Mouse (Mus musculus): ENCODE measurements around the gene Ugt2b5. TPM values are rescaled to one million over a fixed set of nuclear protein-coding genes. Genes with fewer than 3 reads are reported as not detected.
"Not testable (repeated sequence)": the region's sequence is repeated elsewhere in the genome, so short reads cannot be mapped to it uniquely, and the experiment has no call there.

Ugt2b5 gene
- polyA plus RNA-seq (2012; ENCODE audit: insufficient read depth, low replicate concordance) = not detected in 2 replicates

DNA sequence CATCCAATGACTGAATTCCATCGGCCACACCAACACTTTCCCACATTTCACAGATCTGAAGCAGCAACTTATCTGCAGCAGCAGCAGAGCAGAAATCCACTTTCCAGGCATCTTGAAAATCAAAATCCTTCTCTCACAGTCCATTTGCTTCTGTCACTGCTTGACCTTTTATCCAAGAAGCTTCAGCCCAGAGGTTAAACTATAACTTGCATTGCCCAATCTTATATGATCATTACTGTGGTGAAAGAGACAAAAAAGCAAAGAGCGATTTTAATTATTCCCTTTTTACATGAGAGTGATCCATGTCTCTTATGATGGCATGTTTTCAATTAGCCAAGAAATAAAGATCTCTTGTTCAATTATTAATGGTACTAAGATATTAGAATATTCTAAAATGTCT, at the start of gene Ugt2b5:
Ugt2b5 (minus strand) TSS at position 123 of the 400 bp plus-strand sequence.
- not testable (repeated sequence) for H3K4me1 ChIP-seq; H3K27me3 ChIP-seq (replicated peaks); H3K36me3 ChIP-seq (replicated peaks; ENCODE audit: low read length); H3K9me3 ChIP-seq; H3K4me3 ChIP-seq (replicated peaks)

DNA sequence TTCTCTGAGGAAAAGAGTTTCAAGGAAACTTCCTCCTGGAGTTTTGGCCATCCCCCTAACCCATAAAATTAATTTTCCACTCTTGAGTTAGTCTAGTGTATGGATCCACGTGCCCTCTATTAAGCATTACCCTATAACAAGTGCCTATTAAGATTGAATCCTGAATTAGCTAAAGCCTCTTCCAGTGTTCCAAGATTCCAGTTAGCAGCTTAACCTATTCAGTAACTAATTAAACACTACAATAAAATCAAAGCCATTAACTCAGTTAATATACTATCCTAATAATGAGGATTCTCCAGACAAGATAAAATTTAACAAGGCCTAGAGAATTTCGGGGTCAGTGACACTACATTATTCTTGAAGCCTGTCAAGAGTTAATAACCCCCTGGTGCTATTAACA, 35.7 kb upstream of the Ugt2b5 start:
- H3K9me3 ChIP-seq; H3K27me3 ChIP-seq (replicated peaks): not testable (repeated sequence)

DNA sequence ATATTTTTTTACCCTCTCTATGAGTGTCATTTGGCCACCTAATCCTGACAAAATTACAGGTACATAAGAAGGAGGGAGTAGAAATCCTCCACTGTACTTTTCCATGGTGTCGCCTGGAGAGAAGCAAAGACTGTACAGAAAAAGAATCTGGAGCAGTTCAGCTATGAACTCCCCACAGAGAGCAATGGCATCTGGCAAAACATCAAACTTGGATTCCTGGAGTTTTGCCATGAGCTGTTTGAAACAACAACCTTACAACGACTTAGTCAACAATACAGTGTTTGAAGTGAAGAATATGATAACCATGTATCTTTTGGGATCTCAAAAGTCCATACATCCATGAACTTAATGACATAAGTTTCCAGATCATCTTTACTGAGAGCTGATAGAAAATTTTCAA, 34.6 kb upstream of the Ugt2b5 start:
- no peak for TF ChIP-seq FLI1 (IDR thresholded peaks at IDR 0.05; ENCODE audit: low read length)
- H3K27me3 ChIP-seq (replicated peaks) = no peaks in the 10 kb centered on the region
- H3K36me3 ChIP-seq (replicated peaks; ENCODE audit: low read length) = no peaks in the 10 kb centered on the region
- no peaks in the 10 kb centered on the region for H3K4me1 ChIP-seq
- H3K9me3 ChIP-seq = no peaks in the 10 kb centered on the region
- H3K4me3 ChIP-seq (replicated peaks) = no peak overlapping the region

More for the DNA sequence above, 35.7 kb upstream of the Ugt2b5 start:
- not testable (repeated sequence) for H3K4me3 ChIP-seq (replicated peaks); H3K4me1 ChIP-seq; H3K36me3 ChIP-seq (replicated peaks; ENCODE audit: low read length)

DNA sequence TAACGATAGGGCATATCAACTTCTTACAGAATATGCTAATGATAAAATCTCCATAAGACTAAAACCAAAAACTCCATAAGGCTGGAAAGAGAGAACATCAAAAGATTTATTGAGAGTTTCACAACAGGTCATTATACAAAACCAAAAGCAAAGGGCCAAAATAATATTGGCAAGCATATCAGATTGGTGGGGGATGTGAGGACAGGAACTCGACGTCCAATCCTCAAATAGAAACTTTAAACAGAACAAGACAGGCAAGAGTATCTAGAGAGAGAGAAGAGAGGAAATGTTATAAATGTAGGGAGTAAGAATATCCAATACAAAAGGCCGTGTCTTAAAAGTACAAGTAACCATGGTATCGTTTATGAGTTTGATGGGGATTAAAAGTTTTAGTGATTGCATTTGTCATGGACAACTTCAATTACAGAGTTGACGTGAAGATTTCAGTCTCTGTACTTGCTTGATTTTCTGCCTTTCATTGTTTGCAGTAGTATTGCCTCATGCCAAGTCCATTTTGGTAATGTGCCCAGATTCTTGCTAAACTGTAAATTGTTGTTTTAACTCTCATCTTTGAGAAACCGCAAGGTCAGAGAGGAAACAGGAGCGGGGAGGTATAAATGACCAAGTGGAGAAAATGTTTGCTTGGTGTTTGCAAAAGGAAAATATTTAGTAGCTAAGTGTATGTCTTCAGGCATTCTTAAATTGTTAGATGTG, 7.8 kb upstream of the Ugt2b5 start:
- H3K36me3 ChIP-seq (replicated peaks; ENCODE audit: low read length) = no peaks in the 10 kb centered on the region
- no peak overlapping the region for H3K4me3 ChIP-seq (replicated peaks)
- H3K27me3 ChIP-seq (replicated peaks) = no peaks in the 10 kb centered on the region
- H3K4me1 ChIP-seq = no peaks in the 10 kb centered on the region
- TF ChIP-seq FLI1 (IDR thresholded peaks at IDR 0.05; ENCODE audit: low read length) (no peak), GATA1 (IDR thresholded peaks at IDR 0.05; ENCODE audit: borderline replicate concordance, low read length) (no peak)
- no peaks in the 10 kb centered on the region for H3K9me3 ChIP-seq

DNA sequence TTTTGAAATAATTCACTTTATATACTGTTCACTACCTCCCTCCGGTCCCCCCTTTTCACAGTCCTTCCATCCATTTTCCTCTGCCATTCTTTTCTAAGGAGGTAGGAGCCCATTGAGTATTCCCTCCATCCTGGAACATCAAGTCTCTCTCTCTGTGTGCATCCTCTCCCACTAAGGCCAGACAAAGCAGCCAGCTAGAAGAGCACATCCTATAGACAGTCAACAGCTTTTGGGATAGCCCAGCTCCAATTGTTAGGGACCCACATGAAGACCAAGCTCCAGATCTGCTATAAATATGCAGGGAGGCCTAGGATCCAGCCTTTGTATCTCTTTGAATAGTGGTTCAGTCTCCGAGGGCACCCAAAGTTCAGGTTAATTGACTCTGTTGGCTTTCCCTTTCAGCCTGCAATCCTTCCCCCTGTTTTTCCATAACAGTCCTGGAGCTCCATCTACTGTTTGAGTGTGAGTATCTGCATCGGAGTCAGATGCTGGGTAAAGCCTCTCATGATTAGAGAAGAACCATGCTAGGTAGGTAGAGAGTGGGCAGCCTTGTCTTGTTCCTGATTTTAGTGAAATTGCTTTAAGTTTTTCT, 2.8 kb upstream of the Ugt2b5 start:
- Histone ChIP-seq H3K27me3 (replicated peaks) (no peaks in the 10 kb centered on the region), H3K4me3 (replicated peaks) (no peak overlapping the region), H3K4me1 (no peaks in the 10 kb centered on the region), H3K9me3 (no peaks in the 10 kb centered on the region), H3K36me3 (replicated peaks; ENCODE audit: low read length) (no peaks in the 10 kb centered on the region)
- TF ChIP-seq FLI1 (IDR thresholded peaks at IDR 0.05; ENCODE audit: low read length) = no peak
- no peak for TF ChIP-seq GATA1 (IDR thresholded peaks at IDR 0.05; ENCODE audit: borderline replicate concordance, low read length)

DNA sequence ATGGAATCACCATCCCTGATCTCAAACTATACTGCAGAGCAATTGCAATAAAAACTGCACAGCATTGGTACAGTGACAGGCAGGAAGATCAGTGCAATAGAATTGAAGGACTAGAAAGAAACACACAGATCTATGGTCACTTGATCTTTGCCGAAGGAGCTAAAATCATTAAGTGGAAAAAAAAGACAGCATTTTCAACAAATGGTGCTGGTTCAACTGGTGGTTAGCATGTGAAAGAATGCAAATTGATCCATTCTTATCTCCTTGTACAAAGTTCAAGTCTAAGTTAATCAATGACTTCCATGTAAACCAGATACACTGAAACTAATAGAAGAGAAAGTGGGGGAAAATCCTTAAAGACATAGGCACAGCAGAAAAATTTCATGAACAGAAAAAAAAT, 36.4 kb downstream of the Ugt2b5 start:
- not testable (repeated sequence) for H3K36me3 ChIP-seq (replicated peaks; ENCODE audit: low read length); H3K27me3 ChIP-seq (replicated peaks); H3K9me3 ChIP-seq; H3K4me3 ChIP-seq (replicated peaks); H3K4me1 ChIP-seq

DNA sequence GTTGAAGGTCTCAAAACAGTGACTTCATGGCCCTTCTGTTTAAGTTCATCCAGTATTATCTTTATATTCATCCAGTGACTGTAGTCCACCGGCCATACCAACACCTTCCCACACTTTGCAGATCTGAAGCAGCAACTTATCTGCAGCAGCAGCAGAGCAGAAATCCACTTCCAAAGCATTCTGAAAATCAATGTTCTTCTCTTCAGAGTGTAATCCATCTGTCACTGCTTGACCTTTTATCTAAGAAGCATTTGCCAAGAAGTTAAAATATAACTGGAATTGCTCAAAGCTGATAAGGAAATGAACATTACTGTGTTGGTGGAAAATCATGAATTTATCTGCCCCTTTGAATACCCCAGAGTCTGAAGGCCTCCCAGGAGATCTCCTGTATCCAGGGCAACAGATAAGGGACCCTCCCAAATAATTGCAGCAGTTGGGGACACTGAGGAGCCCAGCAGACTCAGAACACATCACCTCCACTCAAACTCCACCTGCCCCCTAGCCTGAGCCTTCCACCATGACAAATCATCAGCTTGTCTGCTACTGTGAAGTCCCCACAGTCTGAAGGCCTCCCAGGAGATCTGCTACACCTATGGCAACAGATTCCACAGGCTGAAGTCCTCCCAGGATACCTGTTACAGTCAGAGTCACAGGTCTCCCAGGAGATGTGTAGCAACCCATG, 47.6 kb downstream of the Ugt2b5 start, which contains the start of gene Ugt2b36:
Ugt2b36 (minus strand) TSS at position 210 of the 682 bp plus-strand sequence.
- no peaks in the 10 kb centered on the region for H3K27me3 ChIP-seq (replicated peaks)
- TF ChIP-seq FLI1 (IDR thresholded peaks at IDR 0.05; ENCODE audit: low read length) (no peak), GATA1 (IDR thresholded peaks at IDR 0.05; ENCODE audit: borderline replicate concordance, low read length) (no peak)
- H3K4me3 ChIP-seq (replicated peaks) = no peak within 1 kb of the TSS

DNA sequence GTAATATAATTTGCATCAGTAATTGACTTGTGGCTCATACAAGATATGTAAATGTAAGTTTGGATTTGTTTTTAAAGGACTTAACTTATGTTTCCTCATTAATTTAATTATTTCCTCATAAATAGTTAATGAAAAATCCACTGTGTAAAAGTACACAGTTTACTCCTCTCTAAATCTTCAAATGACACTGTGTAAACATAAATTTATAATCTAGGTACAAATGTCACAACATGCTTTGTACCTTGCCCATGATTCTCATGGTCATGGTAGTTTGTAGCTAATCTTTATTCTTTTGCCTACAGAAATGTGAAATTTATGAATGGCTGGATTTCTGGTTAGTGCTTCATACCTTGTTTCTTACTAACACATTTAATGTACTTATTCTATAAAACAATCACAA, 49.0 kb downstream of the Ugt2b5 start:
- Histone ChIP-seq H3K4me3 (replicated peaks) (no peak overlapping the region), H3K4me1 (no peaks in the 10 kb centered on the region), H3K27me3 (replicated peaks) (no peaks in the 10 kb centered on the region), H3K9me3 (0 out of 2 replicates have a peak, but pooled peaks cover 4% of the 10 kb centered on the region), H3K36me3 (replicated peaks; ENCODE audit: low read length) (no peaks in the 10 kb centered on the region)
- TF ChIP-seq FLI1 (IDR thresholded peaks at IDR 0.05; ENCODE audit: low read length) (no peak), GATA1 (IDR thresholded peaks at IDR 0.05; ENCODE audit: borderline replicate concordance, low read length) (no peak)

More for the DNA sequence above, 47.6 kb downstream of the Ugt2b5 start, which contains the start of gene Ugt2b36:
- Histone ChIP-seq H3K4me1 (no peaks in the 10 kb centered on the region), H3K9me3 (0 out of 2 replicates have a peak, but pooled peaks cover 4% of the 10 kb centered on the region), H3K36me3 (replicated peaks; ENCODE audit: low read length) (no peaks in the 10 kb centered on the region)

DNA sequence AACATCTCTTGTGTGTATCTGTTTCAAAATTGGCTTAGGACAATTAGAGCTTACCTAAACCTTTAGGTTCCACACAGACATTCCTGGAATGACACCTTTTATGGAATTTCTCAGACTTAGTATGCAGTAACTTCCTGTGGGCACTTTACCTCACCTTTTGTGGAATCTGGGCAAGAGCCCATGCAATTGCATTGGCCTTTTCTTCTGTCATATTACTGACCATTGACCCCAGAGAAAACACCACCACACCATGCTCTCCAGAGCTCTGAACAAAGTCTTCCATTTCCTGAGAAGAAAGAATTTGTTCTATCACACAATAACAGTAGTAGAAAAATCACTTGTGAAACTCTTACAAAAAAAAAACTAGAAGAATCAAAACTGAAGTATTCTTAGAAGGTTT, 50.9 kb downstream of the Ugt2b5 start:
- Histone ChIP-seq H3K36me3 (replicated peaks; ENCODE audit: low read length) (no peaks in the 10 kb centered on the region), H3K4me1 (no peaks in the 10 kb centered on the region), H3K9me3 (0 out of 2 replicates have a peak, but pooled peaks cover 4% of the 10 kb centered on the region), H3K4me3 (replicated peaks) (no peak overlapping the region), H3K27me3 (replicated peaks) (no peaks in the 10 kb centered on the region)
- TF ChIP-seq GATA1 (IDR thresholded peaks at IDR 0.05; ENCODE audit: borderline replicate concordance, low read length) (no peak), FLI1 (IDR thresholded peaks at IDR 0.05; ENCODE audit: low read length) (no peak)

DNA sequence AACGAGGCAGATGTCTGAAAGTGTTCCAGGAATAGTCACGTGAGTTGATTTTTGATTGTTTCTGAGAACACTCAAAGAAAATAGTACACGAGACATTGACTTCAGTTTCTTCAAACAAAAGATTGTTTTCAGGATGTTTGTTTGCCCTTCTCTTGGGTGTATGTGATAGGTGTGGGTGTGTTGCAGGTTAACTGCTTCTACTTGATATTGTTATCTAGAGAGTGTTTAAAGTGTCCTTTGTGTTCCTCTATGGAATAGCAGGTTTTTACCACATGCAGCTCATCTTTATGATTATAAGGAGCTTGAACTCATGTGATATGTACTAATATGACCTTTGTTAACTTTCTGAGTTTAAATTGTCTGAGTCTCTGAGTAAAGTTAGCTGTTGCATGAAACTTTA, 53.8 kb downstream of the Ugt2b5 start:
- H3K27me3 ChIP-seq (replicated peaks) = no peaks in the 10 kb centered on the region
- TF ChIP-seq GATA1 (IDR thresholded peaks at IDR 0.05; ENCODE audit: borderline replicate concordance, low read length) (no peak), FLI1 (IDR thresholded peaks at IDR 0.05; ENCODE audit: low read length) (no peak)
- no peak overlapping the region for H3K4me3 ChIP-seq (replicated peaks)

More for the DNA sequence above, 53.8 kb downstream of the Ugt2b5 start:
- no peaks in the 10 kb centered on the region for H3K9me3 ChIP-seq
- no peaks in the 10 kb centered on the region for H3K36me3 ChIP-seq (replicated peaks; ENCODE audit: low read length)
- no peaks in the 10 kb centered on the region for H3K4me1 ChIP-seq

Other genes starting within 250 kb of the Ugt2b5 start
- not detected in 2 replicates for gene Ugt2b34, start 233.4 kb downstream of the Ugt2b5 start, polyA plus RNA-seq (2012; ENCODE audit: insufficient read depth, low replicate concordance)
- gene Ugt2b1, start 213.8 kb downstream of the Ugt2b5 start, polyA plus RNA-seq (2012; ENCODE audit: insufficient read depth, low replicate concordance) = not detected in 2 replicates
- gene Ugt2b35, start 139.5 kb downstream of the Ugt2b5 start, polyA plus RNA-seq (2012; ENCODE audit: insufficient read depth, low replicate concordance) = not detected in 2 replicates
- not detected in 2 replicates for gene Ugt2b36, start 47.8 kb downstream of the Ugt2b5 start, polyA plus RNA-seq (2012; ENCODE audit: insufficient read depth, low replicate concordance)
- gene Ugt2b37, start 114.5 kb upstream of the Ugt2b5 start, polyA plus RNA-seq (2012; ENCODE audit: insufficient read depth, low replicate concordance) = not detected in 2 replicates
- not detected in 2 replicates for gene Ugt2a3, start 196.9 kb upstream of the Ugt2b5 start, polyA plus RNA-seq (2012; ENCODE audit: insufficient read depth, low replicate concordance)

Measured in megakaryocyte, embryonic 14.5 days (primary cell).